Mouse (Mus musculus) embryonic facial prominence, embryonic 11.5 days (tissue): ENCODE measurements around the gene Pi4kb. TPM values are rescaled to one million over a fixed set of nuclear protein-coding genes. Genes with fewer than 3 reads are reported as not detected.

Source experiments
- ATAC-seq: fragments of 200-750 bp; cut with Nextera tagmentation; replicated peaks from 2 replicates; pipeline ENCODE4 v1.8.0; 2017; ENCODE audit warnings: low read depth; ENCODE audit not compliant: insufficient number of reproducible peaks, low FRiP score, low TSS enrichment
- DNase-seq: peaks from one replicate; pipeline ENCODE4 v3.0.0-alpha.2; 2015; ENCODE audit warnings: low spot score
- H3K27ac ChIP-seq: fragments of 300-500 bp; sonication (generic); replicated peaks from 2 replicates; pipeline ENCODE4 v1.5.1; 2014; ENCODE audit warnings: mild to moderate bottlenecking, low read depth, low read length, control low read depth
- H3K27me3 ChIP-seq: fragments of 300-500 bp; sonication (generic); 2 replicates; pipeline ENCODE4 v1.6.1; 2014; ENCODE audit warnings: mild to moderate bottlenecking, low read length, moderate library complexity, mixed read lengths; ENCODE audit not compliant: control insufficient read depth, insufficient read depth
- H3K36me3 ChIP-seq: fragments of 300-500 bp; sonication (generic); replicated peaks from 2 replicates; pipeline ENCODE4 v1.6.1; 2014; ENCODE audit warnings: low read depth, mild to moderate bottlenecking, low read length, moderate library complexity, mixed read lengths; ENCODE audit not compliant: control insufficient read depth, insufficient read depth
- H3K4me1 ChIP-seq: fragments of 300-500 bp; sonication (generic); 2 replicates; pipeline ENCODE4 v1.6.1; 2014; ENCODE audit warnings: low read length, mixed read lengths; ENCODE audit not compliant: control insufficient read depth, insufficient read depth
- H3K4me2 ChIP-seq: fragments of 300-500 bp; sonication (generic); 2 replicates; pipeline ENCODE4 v1.6.1; 2014; ENCODE audit warnings: low read depth, mild to moderate bottlenecking, control low read depth, low read length, moderate library complexity
- H3K4me3 ChIP-seq: fragments of 300-500 bp; sonication (generic); 2 replicates; pipeline ENCODE4 v1.5.1; 2014; ENCODE audit warnings: low read depth, low read length, control low read depth
- H3K9ac ChIP-seq: fragments of 300-500 bp; sonication (generic); replicated peaks from 2 replicates; pipeline ENCODE4 v1.6.1; 2014; ENCODE audit warnings: mild to moderate bottlenecking, control low read depth, low read length
- H3K9me3 ChIP-seq: fragments of 300-500 bp; sonication (generic); replicated peaks from 2 replicates; pipeline ENCODE4 v1.6.1; 2016; ENCODE audit warnings: mild to moderate bottlenecking, low read length, inconsistent platforms, mixed read lengths; ENCODE audit not compliant: control insufficient read depth
- WGBS: fragments of 180-500 bp; shearing (Covaris S2); extraction: QIAGEN DNeasy Blood & Tissue Kit; methylation state at CpG from one replicate; pipeline ENCODE4 v1.1.7; 2014; 5-methylcytosine and 5-hydroxymethylcytosine counted together
- microRNA-seq: library from miRNA; unstranded; fragments of <30 nt; microRNA quantifications from one replicate; pipeline ENCODE4, GENCODE M21; 2016; ENCODE audit warnings: borderline number of aligned reads
- polyA plus RNA-seq: library from polyadenylated mRNA; unstranded; fragments of >200 nt; fragmentation: Nextera tagmentation; extraction: Ambion mirVana; gene quantifications from 2 replicates; pipeline ENCODE4 v1.2.1, GENCODE M21; 2014

The Pi4kb gene
- polyA plus RNA-seq, 1 experiment from 2014 or later = 30.1 TPM

- no peak overlapping the region for H3K9ac ChIP-seq
- ATAC-seq (no peak), DNase-seq (no peak)
- H3K9me3 ChIP-seq = no peaks in the 10 kb centered on the region
- H3K4me3 ChIP-seq = no peak overlapping the region
- 96% methylated on average over 7 of the region's 7 CpGs for WGBS
- H3K36me3 ChIP-seq = peaks cover 4% of the 10 kb centered on the region
- H3K4me2 ChIP-seq = no peak overlapping the region
- no peaks in the 10 kb centered on the region for H3K27me3 ChIP-seq
- H3K27ac ChIP-seq = no peak overlapping the region
- H3K4me1 ChIP-seq = no peaks in the 10 kb centered on the region
These were observed 81.7 kb downstream of the Pi4kb start for GRCm38 (mm10) chr3:95056275-95056674.

Small RNA genes lying within 50 kb of the gene (microRNA-seq; reads per million reads assigned to microRNA genes)
- not detected for gene Mir7013

Other genes starting within 250 kb of the Pi4kb start
- gene Cgn, start 188.2 kb upstream of the Pi4kb start, polyA plus RNA-seq = 3.3 and 4.5 TPM in 2 replicates
- 20.1 and 21.5 TPM in 2 replicates for gene Pogz, start 137.2 kb upstream of the Pi4kb start, polyA plus RNA-seq
- 361 and 381 TPM in 2 replicates for gene Psmb4, start 87.8 kb upstream of the Pi4kb start, polyA plus RNA-seq
- 10.5 and 11.3 TPM in 2 replicates for gene Selenbp1, start 41.7 kb upstream of the Pi4kb start, polyA plus RNA-seq
- gene Rfx5, start 20.7 kb upstream of the Pi4kb start, polyA plus RNA-seq = 10.8 and 12.5 TPM in 2 replicates
- 18.0 and 23.0 TPM in 2 replicates for gene Zfp687, start 40.7 kb downstream of the Pi4kb start, polyA plus RNA-seq
- gene Psmd4, start 67.9 kb downstream of the Pi4kb start, polyA plus RNA-seq = 311 and 325 TPM in 2 replicates
- gene Pip5k1a, start 132.2 kb downstream of the Pi4kb start, polyA plus RNA-seq = 15.4 and 16.1 TPM in 2 replicates
- gene Vps72, start 136.3 kb downstream of the Pi4kb start, polyA plus RNA-seq = 229 and 232 TPM in 2 replicates
- gene Tmod4, start 149.7 kb downstream of the Pi4kb start, polyA plus RNA-seq = 0.28 and 0.42 TPM in 2 replicates
- gene Scnm1, start 159.3 kb downstream of the Pi4kb start, polyA plus RNA-seq = 71.8 and 84.0 TPM in 2 replicates
- gene Lysmd1, start 159.4 kb downstream of the Pi4kb start, polyA plus RNA-seq = 13.2 and 15.1 TPM in 2 replicates
- gene Tnfaip8l2, start 167.6 kb downstream of the Pi4kb start, polyA plus RNA-seq = 2.0 and 2.5 TPM in 2 replicates
- gene Sema6c, start 185.7 kb downstream of the Pi4kb start, polyA plus RNA-seq = 8.6 and 9.5 TPM in 2 replicates
- gene Gabpb2, start 243.2 kb downstream of the Pi4kb start, polyA plus RNA-seq = 5.7 and 6.7 TPM in 2 replicates